Mouse (Mus musculus): Measurements from ENCODE around the gene Col25a1.

GRCm38 (mm10) chr3:130556263-130556662, 425.0 kb downstream of the Col25a1 start:
- no peak for TF ChIP-seq POLR2A (IDR thresholded peaks at IDR 0.05; ENCODE audit: borderline replicate concordance, extremely low read depth, insufficient read depth, insufficient read length, poor library complexity, severe bottlenecking)
- TF ChIP-seq CTCF (IDR thresholded peaks at IDR 0.05; ENCODE audit: borderline replicate concordance, extremely low read depth, insufficient read depth, insufficient read length): no peak
